Mouse (Mus musculus) stomach, postnatal 0 days (tissue): ENCODE data around the gene Rpp21. TPM values are rescaled to one million over a fixed set of nuclear protein-coding genes. Genes with fewer than 3 reads are reported as not detected.
A peak's percentile ranks its signal among the peaks of the same experiment; 100 is the strongest.

ENCODE experiments used
- ATAC-seq: fragments of 200-750 bp; cut with Nextera tagmentation; 2 replicates; pipeline ENCODE4 v1.8.0; 2017; ENCODE audit not compliant: low FRiP score, low TSS enrichment
- DNase-seq: peaks from one replicate; pipeline ENCODE4 v3.0.0-alpha.2; 2016; ENCODE audit warnings: low spot score
- H3K27ac ChIP-seq: fragments of 300-500 bp; sonication (generic); replicated peaks from 2 replicates; pipeline ENCODE4 v1.5.1; 2014; ENCODE audit warnings: mild to moderate bottlenecking, control low read depth
- H3K27me3 ChIP-seq: fragments of 300-500 bp; sonication (generic); 2 replicates; pipeline ENCODE4 v1.6.1; 2014; ENCODE audit warnings: low read length; ENCODE audit not compliant: control insufficient read depth, insufficient read depth
- H3K36me3 ChIP-seq: fragments of 300-500 bp; sonication (generic); 2 replicates; pipeline ENCODE4 v1.6.1; 2014; ENCODE audit warnings: low read length, mixed read lengths; ENCODE audit not compliant: control insufficient read depth, insufficient read depth
- H3K4me1 ChIP-seq: fragments of 300-500 bp; sonication (generic); replicated peaks from 2 replicates; pipeline ENCODE4 v1.6.1; 2014; ENCODE audit warnings: antibody characterized with exemption; ENCODE audit not compliant: control insufficient read depth, insufficient read depth
- H3K4me2 ChIP-seq: fragments of 300-500 bp; sonication (generic); replicated peaks from 2 replicates; pipeline ENCODE4 v1.6.1; 2014; ENCODE audit warnings: low read depth, mild to moderate bottlenecking, control low read depth, moderate library complexity
- H3K4me3 ChIP-seq: fragments of 300-500 bp; sonication (generic); 2 replicates; pipeline ENCODE4 v1.5.1; 2014; ENCODE audit warnings: low read depth, low read length, control low read depth
- H3K9ac ChIP-seq: fragments of 300-500 bp; sonication (generic); 2 replicates; pipeline ENCODE4 v1.6.1; 2014; ENCODE audit warnings: mild to moderate bottlenecking, low read length, control low read depth, mixed read lengths
- H3K9me3 ChIP-seq: fragments of 300-500 bp; sonication (generic); 2 replicates; pipeline ENCODE4 v1.6.1; 2016; ENCODE audit warnings: low read length; ENCODE audit not compliant: control insufficient read depth
- CTCF ChIP-seq: IDR thresholded peaks from 2 replicates; pipeline ENCODE4 v1.5.1; 2016; ENCODE audit warnings: antibody characterized with exemption, low read depth, mild to moderate bottlenecking, moderate library complexity
- EP300 ChIP-seq: optimal IDR thresholded peaks from 2 replicates; pipeline ENCODE3; 2016; ENCODE audit warnings: antibody characterized with exemption
- WGBS: fragments of 180-500 bp; shearing (Covaris S2); extraction: QIAGEN DNeasy Blood & Tissue Kit; methylation state at CpG from one replicate; pipeline ENCODE4 v1.1.7; 2014; 5-methylcytosine and 5-hydroxymethylcytosine counted together
- polyA plus RNA-seq: library from polyadenylated mRNA; unstranded; fragments of >200 nt; fragmentation: Nextera tagmentation; extraction: Ambion mirVana; gene quantifications from 2 replicates; pipeline ENCODE4 v1.2.1, GENCODE M21; 2015

Gene Rpp21
- 126 TPM in 2 replicates for polyA plus RNA-seq

DNA sequence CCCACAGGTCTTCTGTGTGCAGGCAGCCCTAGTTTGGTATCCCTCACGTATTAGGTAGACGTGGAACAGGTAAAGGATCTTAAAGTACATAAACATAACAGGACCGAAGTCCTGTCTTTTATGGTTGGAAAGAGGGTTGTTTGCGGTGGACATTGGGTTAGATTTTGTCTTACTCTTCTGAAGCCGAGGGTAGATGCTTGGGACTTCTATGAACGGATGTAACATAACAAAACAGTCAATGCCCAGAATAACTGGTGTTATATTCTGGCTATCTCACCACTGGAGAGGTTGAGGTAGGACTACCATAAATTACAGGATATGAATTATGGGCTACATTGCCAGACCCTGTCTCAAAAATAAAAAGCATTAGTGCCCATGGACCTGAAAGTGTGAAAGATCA, at the start of gene Rpp21:
Rpp21 (minus strand) TSS at position 101 of the 400 bp plus-strand sequence.
- Histone ChIP-seq H3K27me3 (no peaks in the 10 kb centered on the region), H3K27ac (peak within 1 kb of the TSS; percentile 88), H3K9me3 (no peaks in the 10 kb centered on the region), H3K9ac (peak within 1 kb of the TSS; percentile 82), H3K4me1 (no peaks in the 10 kb centered on the region), H3K36me3 (peaks cover 7% of the 10 kb centered on the region), H3K4me2 (peak within 1 kb of the TSS; percentile 68), H3K4me3 (peak within 1 kb of the TSS; percentile 85)
- ATAC-seq (no peak), DNase-seq (no peak)
- WGBS = 42% methylated on average over 6 of the region's 6 CpGs
- TF ChIP-seq EP300 (no peak), CTCF (no peak)

DNA sequence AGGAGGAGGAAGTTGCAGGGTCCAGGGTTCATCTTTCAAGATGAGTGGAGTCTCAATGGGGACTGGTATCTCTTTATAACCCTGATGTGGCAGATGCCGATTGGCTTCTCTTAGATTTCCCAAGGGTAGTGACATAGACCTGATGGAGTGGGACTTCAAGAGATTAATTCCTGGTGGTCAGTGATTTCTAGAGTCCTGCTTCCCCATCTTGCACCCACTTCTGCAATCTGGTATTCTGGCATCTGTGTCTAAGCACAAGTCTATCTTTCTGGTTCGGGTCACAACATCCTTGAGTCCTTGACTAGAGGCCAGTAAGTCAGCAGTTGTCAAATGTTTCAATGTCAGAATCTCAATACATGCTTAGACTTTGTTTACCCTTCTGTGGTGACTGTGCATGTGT, 28.5 kb upstream of the Rpp21 start, which contains the start of gene H2-M10.2:
H2-M10.2 (minus strand) TSS at position 101 of the 400 bp plus-strand sequence.
- TF ChIP-seq EP300 (no peak), CTCF (no peak)
- H3K27me3 ChIP-seq = no peaks in the 10 kb centered on the region
- no peaks in the 10 kb centered on the region for H3K4me1 ChIP-seq
- no peaks in the 10 kb centered on the region for H3K9me3 ChIP-seq
- 83% methylated on average over 2 of the region's 2 CpGs for WGBS
- no peak for DNase-seq
- H3K36me3 ChIP-seq = no peaks in the 10 kb centered on the region
- H3K4me3 ChIP-seq = no peak within 1 kb of the TSS
- no peak within 1 kb of the TSS for H3K4me2 ChIP-seq
- no peak within 1 kb of the TSS for H3K27ac ChIP-seq
- no peak for ATAC-seq
- H3K9ac ChIP-seq = no peak within 1 kb of the TSS

DNA sequence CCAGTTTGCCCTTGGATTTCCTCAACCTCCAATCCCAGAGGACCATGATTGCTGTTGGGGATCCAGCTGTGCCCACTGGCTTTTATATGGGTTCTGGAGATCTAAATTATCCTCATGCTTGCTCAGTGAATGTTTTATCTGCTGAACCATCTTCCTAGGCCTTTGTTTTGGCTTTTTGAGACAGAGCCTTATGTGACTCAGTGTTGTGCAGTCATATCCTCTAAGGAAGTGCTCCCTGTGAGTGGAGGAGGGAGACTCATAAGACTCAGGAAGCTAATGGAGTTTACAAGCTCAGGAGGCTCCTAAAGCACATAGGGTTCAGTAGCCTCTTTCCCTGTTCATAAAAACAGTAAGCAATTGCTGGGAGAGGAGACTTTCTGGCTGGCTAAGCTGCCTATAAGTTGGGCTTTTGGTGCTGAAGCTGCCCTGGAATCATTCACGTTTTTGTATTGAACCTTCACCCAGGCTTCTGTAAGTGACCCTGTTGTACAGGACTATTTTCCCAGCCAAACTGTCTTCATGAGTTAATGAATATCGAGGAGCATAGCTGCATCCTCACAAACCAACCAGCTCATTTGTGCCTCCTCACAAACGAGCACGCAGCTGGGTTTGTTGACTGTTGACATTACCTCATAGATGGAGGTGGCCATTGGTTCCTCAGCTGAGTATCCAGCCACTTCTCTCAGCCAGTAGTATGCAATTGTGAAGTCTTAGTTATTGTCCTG, 23.8 kb upstream of the Rpp21 start:
- no peak overlapping the region for H3K27ac ChIP-seq
- no peak for TF ChIP-seq CTCF
- no peak for TF ChIP-seq EP300
- 90% methylated on average over 4 of the region's 4 CpGs for WGBS
- ATAC-seq (no peak), DNase-seq (no peak)
- no peak overlapping the region for H3K9ac ChIP-seq
- H3K27me3 ChIP-seq = no peaks in the 10 kb centered on the region
- H3K4me2 ChIP-seq = no peak overlapping the region
- H3K4me3 ChIP-seq = no peak overlapping the region
- H3K4me1 ChIP-seq = no peaks in the 10 kb centered on the region
- H3K36me3 ChIP-seq = 0 out of 2 replicates have a peak, but pooled peaks cover 3% of the 10 kb centered on the region
- no peaks in the 10 kb centered on the region for H3K9me3 ChIP-seq

DNA sequence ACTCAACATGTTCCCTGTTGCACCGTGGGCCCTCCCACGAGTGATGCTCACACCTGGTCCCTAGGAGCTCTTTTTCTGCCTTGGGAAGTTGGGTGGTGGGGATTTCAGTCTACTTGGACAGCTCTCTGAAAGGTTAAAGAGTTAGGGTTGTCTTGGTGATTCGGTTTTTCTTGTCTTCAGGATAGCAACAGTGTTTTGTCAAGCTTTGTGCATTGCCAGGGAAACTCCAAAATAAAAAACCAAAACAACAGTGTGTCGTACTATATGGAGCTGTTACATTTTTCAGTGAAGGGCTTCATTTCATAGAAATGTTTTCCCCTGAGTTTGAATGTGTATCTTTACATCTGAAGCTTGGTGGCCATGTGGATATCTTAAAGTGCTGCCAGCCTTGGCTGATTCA, 16.9 kb upstream of the Rpp21 start:
- H3K27me3 ChIP-seq = no peaks in the 10 kb centered on the region
- no peak overlapping the region for H3K9ac ChIP-seq
- ATAC-seq = no peak
- no peaks in the 10 kb centered on the region; the same call in 1 of the 2 replicates for H3K4me1 ChIP-seq
- H3K36me3 ChIP-seq = no peaks in the 10 kb centered on the region
- no peak overlapping the region for H3K27ac ChIP-seq
- H3K4me2 ChIP-seq = no peak overlapping the region
- H3K9me3 ChIP-seq = no peaks in the 10 kb centered on the region
- H3K4me3 ChIP-seq = no peak overlapping the region
- TF ChIP-seq CTCF (no peak), EP300 (no peak)
- WGBS = 92% methylated on average over 4 of the region's 4 CpGs
- no peak for DNase-seq

DNA sequence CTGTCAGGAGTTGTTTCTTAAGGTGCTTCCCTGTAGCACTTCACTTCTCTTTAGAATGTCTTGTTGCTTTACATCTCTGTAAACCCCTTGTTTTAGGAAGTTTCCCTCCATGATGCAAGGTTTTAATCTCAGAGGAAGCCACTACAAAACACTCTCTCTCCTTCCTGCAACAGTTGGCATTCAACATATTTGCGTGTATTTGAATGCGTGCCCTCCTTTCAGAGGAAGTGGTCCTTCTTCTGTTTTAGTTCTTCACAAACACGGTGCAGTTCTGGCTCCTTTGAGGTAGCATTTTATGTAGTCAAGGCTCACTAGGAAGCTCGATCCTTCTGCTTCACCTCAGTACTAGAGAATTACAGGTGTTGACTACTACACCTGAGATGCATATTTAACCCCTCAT, 15.9 kb upstream of the Rpp21 start:
- Histone ChIP-seq H3K4me3 (no peak overlapping the region), H3K9me3 (no peaks in the 10 kb centered on the region), H3K36me3 (no peaks in the 10 kb centered on the region), H3K4me2 (no peak overlapping the region), H3K27me3 (no peaks in the 10 kb centered on the region), H3K4me1 (no peaks in the 10 kb centered on the region; the same call in 1 of the 2 replicates), H3K27ac (no peak overlapping the region), H3K9ac (no peak overlapping the region)
- TF ChIP-seq CTCF (no peak), EP300 (no peak)
- no peak for DNase-seq
- 88% methylated on average over 4 of the region's 4 CpGs for WGBS
- no peak for ATAC-seq
